Mouse (Mus musculus) olfactory bulb, adult 2 months (tissue): Measurements from ENCODE around the gene Osbpl5. TPM values are rescaled to one million over a fixed set of nuclear protein-coding genes. Genes with fewer than 3 reads are reported as not detected.

Experiments used
- H3K27ac ChIP-seq: fragments of 200-500 bp; 2 replicates; pipeline ENCODE4 v1.5.1; 2012; ENCODE audit warnings: low read depth, low read length; ENCODE audit not compliant: insufficient read depth
- H3K4me1 ChIP-seq: fragments of 200-500 bp; 2 replicates; pipeline ENCODE4 v1.6.1; 2012; ENCODE audit warnings: low read length; ENCODE audit not compliant: control insufficient read depth, insufficient read depth
- H3K4me3 ChIP-seq: fragments of 200-500 bp; 2 replicates; pipeline ENCODE4 v1.5.1; 2012; ENCODE audit warnings: mild to moderate bottlenecking, low read depth, low read length, moderate library complexity; ENCODE audit not compliant: insufficient read depth
- CTCF ChIP-seq: fragments of 200-500 bp; IDR thresholded peaks from 2 replicates; pipeline ENCODE4 v1.5.1; 2012; ENCODE audit warnings: low read depth, mild to moderate bottlenecking, low read length, moderate library complexity; ENCODE audit not compliant: insufficient read depth
- POLR2A ChIP-seq: fragments of 200-500 bp; IDR thresholded peaks from 2 replicates; pipeline ENCODE4 v1.6.1; 2012; ENCODE audit warnings: mild to moderate bottlenecking, low read depth, low read length, moderate library complexity; ENCODE audit not compliant: insufficient read depth
- WGBS: fragments of 180-500 bp; shearing (Covaris S2); methylation state at CpG from one replicate; pipeline ENCODE4 v1.1.7; 2018; 5-methylcytosine and 5-hydroxymethylcytosine counted together
- polyA plus RNA-seq: library from polyadenylated mRNA; stranded (reverse); fragments of >200 nt; gene quantifications from 2 replicates; pipeline ENCODE4 v1.2.4, GENCODE M21; 2012; ENCODE audit warnings: low replicate concordance; ENCODE audit not compliant: missing spikeins, insufficient read depth, insufficient read length

Gene Osbpl5
- polyA plus RNA-seq, 1 experiment, result not detected

DNA sequence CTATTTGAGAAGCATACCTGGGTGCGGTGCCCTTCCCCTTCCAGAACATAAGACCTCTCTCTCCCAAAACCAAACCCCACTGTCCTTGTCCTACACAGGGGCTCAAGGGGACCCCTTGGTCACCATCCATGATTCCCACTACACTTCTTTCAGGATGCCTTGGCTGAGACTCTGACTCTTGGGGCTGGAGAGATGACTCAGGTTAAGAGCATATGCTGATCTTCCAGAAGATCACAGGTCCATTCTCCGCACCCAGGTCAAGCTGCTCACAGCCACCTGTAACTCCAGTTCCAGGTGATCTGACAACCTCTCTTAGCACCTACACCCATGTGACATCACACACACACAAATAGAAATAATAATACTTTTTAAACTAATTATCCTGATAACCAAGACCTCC, 16.1 kb downstream of the Osbpl5 start:
- 30% methylated on average over 2 of the region's 2 CpGs for WGBS
- H3K4me1 ChIP-seq, result peaks cover 17% of the 10 kb centered on the region
- peak overlapping the region; percentile 78 for H3K4me3 ChIP-seq
- H3K27ac ChIP-seq, result no peak overlapping the region
- TF ChIP-seq CTCF (no peak), POLR2A (no peak)

DNA sequence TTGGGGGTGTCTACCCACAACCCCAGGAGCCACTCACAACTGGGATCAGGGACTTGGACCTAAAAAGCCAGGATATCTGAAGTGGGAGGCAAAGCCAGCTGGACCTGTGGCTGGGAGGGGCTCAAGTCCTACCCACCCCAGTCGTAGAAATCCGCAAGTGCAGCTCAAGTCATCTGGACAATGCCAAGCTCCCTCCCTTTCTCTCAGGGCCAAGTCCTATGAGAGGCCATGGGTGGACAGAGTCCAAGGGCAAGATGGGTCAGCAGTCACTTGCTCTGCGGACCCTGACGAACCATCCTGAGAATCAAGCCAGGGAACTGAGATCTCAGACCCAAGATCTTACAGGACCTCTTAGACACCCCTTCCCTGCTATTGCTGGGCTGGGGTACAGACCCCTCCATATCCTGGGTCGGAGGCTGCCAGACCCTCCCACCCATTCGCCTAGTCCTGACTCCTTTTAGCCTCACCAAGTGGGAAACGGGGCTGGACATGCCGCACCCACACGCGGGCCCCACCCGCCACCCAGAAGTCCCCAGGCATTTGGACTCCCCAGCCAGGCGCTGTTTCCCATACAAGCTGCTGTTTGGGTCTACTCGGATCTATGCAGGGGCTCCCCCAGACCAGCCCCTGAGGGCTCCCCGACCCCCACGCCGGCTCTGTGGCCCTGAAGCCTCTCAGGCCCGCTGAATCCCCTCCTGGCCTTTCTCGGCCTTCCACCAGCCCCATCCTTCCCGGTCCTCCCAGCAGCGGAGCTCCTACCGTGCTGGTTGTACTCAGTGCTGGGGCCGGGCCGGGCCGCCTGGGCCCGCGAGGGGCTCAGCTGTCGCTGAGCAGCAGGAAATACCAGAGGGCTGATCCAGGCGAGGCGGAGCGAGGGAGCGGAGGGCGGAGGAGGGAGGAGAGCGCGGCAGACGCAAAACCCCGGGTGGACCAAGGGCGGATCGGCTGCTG, 17.0 kb downstream of the Osbpl5 start:
- WGBS, result 3% methylated on average over 38 of the region's 38 CpGs
- no peak for TF ChIP-seq CTCF
- TF ChIP-seq POLR2A, result peak; percentile 80
- Histone ChIP-seq H3K4me1 (peaks cover 17% of the 10 kb centered on the region), H3K4me3 (peak overlapping the region; percentile 78), H3K27ac (no peak overlapping the region)

DNA sequence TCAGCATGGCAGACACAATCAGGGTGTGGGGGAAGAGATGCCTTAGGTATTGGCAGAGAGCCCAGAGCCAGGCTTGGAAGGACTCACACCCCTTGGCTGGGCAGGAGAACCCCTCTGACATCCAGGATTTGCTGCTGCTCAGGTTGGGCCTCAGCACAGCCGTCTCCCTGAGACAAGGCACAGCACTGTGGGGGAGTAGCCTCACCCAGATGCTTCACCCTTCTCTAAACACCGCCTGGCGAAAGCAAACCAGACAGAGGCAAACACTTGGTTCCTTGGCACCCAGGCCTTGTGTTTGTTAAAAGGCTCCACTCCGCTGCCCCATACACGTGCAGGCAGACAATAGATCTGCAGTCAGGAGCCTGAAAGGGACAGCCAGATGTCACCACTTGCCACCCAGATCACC, 18.2 kb downstream of the Osbpl5 start:
- TF ChIP-seq CTCF (no peak), POLR2A (no peak)
- 22% methylated on average over 5 of the region's 5 CpGs for WGBS
- Histone ChIP-seq H3K27ac (peak overlapping the region; percentile 28; the same call in 1 of the 2 replicates), H3K4me3 (peak overlapping the region; percentile 78), H3K4me1 (peaks cover 22% of the 10 kb centered on the region)

DNA sequence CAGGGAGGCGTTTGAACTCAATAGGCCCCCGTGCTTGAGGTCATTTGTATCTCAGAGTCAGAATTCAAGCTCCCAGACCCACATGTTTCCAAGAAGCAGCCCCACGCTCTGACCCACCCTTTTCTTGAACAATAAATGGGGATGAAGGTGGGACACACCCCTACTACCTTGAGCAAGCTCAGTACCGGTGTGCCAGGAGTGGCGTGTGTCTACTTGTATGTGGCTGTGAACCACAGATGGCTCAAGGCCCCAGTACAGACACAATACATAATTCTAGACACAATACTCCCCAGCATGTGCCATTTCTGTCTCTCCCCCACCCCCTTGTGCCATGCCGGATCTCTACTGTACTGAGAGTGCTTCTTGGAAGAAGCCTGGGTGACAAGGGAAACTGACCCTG, 18.6 kb downstream of the Osbpl5 start:
- Histone ChIP-seq H3K4me1 (peaks cover 26% of the 10 kb centered on the region), H3K4me3 (peak overlapping the region; percentile 78), H3K27ac (peak overlapping the region; percentile 28; the same call in 1 of the 2 replicates)
- no peak for TF ChIP-seq POLR2A
- TF ChIP-seq CTCF, result no peak
- 77% methylated on average over 6 of the region's 6 CpGs for WGBS

DNA sequence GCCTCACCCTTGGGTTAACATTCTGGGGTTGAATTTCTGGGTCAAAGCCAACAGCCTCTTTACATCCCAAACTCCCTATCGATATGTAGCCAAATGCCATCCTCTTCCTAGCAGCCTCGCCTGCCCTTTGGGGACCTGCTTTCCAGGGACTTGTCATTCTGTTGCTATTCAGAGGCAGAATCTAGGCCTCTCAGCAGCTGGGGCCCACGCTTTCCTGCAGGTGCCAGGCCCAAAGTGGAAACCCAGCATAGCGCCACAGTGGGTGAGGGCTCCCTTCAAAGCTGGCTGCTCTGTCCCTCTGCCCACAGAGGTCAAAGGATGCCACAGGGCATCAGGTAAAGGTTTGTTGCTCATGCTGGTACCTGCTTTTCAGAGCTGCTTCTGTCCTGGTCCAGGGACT, 23.0 kb downstream of the Osbpl5 start:
- no peak overlapping the region for H3K4me3 ChIP-seq
- peaks cover 23% of the 10 kb centered on the region for H3K4me1 ChIP-seq
- no peak overlapping the region for H3K27ac ChIP-seq
- 61% methylated on average over 4 of the region's 4 CpGs for WGBS
- no peak for TF ChIP-seq POLR2A
- TF ChIP-seq CTCF, result no peak

DNA sequence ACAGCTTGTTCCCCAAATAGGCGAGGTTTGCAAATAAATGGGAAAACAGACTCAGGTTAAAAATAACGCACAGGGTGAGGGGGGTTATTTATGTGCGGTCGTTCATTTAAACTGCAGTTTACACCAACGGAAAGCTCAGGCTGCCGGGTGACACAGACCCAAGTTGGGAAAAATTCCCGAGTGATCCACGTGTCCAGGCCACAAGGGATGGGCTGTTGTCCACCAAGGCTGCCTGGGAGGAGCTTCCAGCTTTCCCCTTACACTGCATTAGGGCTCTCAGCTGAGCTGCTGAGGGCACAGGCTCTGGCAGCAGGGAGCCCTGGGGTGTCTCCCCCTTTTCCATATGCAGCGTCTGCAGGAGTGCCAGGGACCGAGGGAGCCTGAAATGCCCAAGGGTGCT, 26.9 kb downstream of the Osbpl5 start:
- H3K4me1 ChIP-seq, result peaks cover 19% of the 10 kb centered on the region
- no peak overlapping the region for H3K4me3 ChIP-seq
- TF ChIP-seq POLR2A (no peak), CTCF (no peak)
- WGBS, result 47% methylated on average over 10 of the region's 10 CpGs
- H3K27ac ChIP-seq, result no peak overlapping the region

DNA sequence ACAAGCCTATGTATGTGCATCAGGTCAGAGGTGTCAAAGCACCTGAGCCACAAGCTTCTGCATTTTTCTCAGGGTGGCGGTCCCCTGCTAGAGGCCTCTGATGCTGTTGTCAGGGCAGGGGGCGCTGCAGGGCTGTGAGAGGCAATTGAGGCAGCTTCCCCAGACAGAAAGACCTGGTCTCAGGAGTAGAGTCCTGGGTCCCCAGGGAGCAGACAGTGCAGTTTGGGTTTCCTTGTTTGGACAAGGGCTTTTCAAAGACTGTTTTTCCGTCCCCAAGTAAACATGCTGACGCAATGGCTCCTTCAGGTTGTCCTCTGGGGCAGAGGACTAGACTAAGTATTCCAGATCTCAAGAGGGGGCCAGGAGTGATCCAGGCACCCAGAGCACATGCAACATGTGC, 30.4 kb downstream of the Osbpl5 start:
- WGBS, result 90% methylated on average over 4 of the region's 4 CpGs
- Histone ChIP-seq H3K4me3 (no peak overlapping the region), H3K4me1 (peaks cover 15% of the 10 kb centered on the region), H3K27ac (no peak overlapping the region)
- TF ChIP-seq CTCF (no peak), POLR2A (no peak)

DNA sequence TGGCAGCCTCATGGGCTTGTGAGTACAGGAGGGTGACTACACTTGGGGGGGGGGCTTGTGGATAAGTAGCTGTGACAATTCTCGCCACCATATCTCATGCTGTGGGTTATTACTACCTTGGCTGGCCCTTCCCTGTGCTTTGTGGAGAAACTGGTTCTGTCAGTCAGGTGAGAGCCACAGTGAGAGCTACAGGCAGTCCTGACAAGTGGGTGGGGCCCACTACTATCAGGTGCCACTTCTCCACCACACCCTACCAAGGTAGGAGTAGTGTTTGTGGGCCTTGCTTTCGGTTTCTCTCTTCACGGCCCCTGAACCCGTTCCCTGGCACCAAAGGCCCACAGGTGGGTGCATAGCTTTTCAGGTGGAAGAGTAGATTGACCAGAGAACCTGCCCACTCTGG, 32.9 kb downstream of the Osbpl5 start:
- no peak for TF ChIP-seq POLR2A
- no peak for TF ChIP-seq CTCF
- H3K27ac ChIP-seq, result no peak overlapping the region
- H3K4me3 ChIP-seq, result no peak overlapping the region
- H3K4me1 ChIP-seq, result peaks cover 11% of the 10 kb centered on the region
- WGBS, result 91% methylated on average over 4 of the region's 4 CpGs

DNA sequence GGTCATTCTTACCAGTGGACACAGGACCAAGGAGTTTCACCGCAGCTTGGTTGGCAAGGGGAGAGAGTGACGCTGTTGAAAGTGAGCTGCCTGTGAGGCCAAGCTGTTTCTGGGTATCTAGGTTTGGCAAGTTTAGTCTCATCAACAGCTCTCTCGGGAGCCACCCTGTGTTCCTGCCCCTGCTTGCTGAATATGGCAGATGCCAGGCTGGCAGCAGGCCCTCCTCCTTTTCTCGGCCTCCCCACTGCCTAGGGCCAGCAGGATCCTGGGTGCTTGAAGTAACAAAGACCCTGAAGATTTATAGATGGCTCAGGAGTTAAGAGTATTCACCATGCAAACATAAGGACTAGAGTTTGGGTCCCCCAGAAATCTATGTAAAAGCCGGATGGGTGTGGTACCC, 34.1 kb downstream of the Osbpl5 start:
- WGBS, result 67% methylated on average over 5 of the region's 5 CpGs
- Histone ChIP-seq H3K4me1 (peaks cover 11% of the 10 kb centered on the region), H3K27ac (no peak overlapping the region), H3K4me3 (no peak overlapping the region)
- no peak for TF ChIP-seq POLR2A
- no peak for TF ChIP-seq CTCF
